Mouse (Mus musculus): ENCODE measurements around the gene Foxj3. TPM values are rescaled to one million over a fixed set of nuclear protein-coding genes. Genes with fewer than 3 reads are reported as not detected.

The Foxj3 gene
- 56.1 TPM for polyA plus RNA-seq (2014; fragmentation: Illumina TruSeq; extraction: RNeasy Lipid Tissue Mini Kit (QIAGEN cat#74804); ENCODE audit: low read depth, low replicate concordance)

DNA sequence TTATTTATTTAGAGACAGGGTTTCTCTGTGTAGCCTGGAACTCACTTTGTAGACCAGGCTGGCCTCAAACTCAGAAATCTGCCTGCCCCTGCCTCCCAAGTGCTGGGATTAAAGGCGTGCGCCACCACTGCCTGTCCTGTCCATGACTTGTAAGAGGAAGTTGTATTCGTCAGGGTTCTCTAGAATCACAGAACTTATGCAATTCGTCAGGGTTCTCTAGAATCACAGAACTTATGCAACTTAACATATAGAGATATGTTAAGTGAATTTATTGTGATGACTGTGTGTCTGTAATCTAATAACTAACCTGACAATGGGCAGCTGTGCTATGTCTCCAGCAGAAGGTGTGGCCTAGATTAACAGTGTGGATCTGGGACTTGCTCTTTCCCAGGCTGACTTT, at the start of gene Foxj3:
Foxj3 (plus strand) TSS at position 390 of the 400 bp plus-strand sequence.

DNA sequence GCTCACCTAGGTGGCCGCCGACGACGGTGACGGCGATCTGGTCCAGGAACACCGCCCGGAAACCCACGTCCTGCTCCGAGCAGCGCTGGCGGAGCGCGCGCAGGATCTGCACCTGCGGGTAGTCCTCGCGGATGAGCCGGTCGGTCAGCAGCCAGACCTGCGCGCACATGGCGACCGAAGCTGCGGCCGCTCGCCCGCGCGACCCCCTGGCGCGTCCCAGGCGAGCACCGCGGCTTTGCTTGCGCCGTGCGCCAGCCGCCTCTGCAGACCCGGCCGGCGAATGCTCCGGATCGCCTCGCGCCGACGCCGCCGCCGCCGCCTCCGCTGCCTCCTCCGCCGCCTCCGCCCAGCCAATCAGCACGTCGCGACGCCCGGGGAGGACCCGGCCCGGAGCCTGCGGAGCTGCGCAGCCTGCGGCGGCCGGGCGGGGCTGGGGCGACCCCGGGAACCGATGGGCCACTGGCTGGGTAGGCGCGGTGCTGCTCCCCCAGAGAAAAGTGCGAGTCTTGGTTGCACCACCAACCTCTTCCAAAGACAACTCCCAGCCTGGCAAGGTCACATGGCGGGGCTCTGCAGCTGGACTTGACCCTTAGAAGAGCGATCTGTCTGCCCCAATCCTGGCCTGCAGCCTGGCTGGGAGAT, 44.4 kb upstream of the Foxj3 start, which contains the start of gene Rimkla:
Rimkla (minus strand) TSS at position 338 of the 642 bp plus-strand sequence.

DNA sequence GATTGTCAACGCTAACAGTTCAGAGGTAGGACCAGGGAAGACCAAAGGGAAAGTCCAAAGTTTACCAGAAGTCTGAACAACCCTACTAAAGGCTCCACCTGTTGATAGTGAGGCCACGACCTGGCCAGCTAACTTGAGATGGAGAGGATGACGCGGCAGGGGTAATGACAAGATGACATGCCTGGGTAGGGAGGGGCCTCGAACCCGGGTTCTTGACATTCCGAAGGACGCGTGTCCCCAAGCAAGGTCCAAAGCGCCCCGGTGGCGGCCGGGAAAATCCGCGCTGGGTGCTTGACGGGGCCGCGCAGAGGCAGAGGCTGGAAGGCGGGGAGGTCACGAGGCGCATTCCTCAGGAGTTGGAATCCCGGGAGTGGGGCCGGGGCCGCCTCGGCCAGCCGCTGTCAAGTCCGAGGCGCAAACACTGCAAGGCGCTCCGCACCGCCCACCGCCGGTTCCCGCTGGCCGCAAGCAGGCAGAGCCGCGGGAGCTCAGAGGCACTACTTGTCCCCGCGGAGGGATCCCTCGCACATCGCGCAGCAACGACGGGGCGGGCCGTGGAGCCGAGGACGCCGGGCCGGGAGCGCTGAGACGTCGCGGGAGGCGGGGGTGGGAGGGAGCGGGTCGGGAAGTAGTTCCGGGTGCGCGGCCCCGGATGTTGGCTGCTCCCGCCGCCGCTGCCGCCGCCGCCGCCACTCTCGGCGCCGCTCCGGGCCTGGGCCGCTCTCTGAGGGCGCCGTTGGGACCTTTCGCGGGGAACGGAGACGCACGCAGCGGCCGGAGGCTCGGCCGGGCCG, 2.4 kb downstream of the Foxj3 start, which contains the start of gene Frg2f1:
Frg2f1 (minus strand) TSS at position 499 of the 794 bp plus-strand sequence.

DNA sequence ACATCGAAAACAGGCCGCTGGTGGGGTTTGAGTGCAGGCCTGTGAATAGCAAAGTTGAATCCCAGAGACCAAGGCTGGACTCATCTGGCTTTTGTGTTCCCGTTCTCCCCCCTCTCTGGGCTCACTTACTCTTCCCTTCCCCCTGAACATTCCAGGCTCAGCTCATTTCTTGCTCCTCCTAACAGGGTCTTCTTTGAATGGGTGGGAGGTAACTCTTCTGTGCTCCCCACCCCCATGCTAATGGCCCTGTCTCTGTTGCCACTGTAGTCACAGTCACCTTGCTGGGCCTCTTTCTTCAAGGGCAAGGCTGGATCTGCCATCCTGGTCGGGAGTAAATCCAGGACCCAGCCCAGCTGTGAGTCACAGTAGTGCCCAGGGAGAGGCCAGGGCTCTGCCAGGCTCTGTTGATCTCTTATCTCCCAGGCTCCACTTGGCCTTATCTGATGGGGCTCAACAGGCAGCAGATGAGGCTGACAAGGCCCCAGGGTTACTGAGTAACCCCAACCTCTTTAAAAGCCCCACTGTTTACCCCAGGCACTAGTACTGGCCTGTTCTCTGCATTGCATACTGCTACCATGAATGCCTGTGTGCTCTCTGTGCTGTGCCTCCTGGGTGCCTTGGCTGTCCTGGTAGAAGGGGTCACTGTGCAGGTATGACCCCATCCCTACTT, 100.5 kb downstream of the Foxj3 start, which contains the start of gene Guca2a:
Guca2a (plus strand) TSS at position 529 of the 670 bp plus-strand sequence.

DNA sequence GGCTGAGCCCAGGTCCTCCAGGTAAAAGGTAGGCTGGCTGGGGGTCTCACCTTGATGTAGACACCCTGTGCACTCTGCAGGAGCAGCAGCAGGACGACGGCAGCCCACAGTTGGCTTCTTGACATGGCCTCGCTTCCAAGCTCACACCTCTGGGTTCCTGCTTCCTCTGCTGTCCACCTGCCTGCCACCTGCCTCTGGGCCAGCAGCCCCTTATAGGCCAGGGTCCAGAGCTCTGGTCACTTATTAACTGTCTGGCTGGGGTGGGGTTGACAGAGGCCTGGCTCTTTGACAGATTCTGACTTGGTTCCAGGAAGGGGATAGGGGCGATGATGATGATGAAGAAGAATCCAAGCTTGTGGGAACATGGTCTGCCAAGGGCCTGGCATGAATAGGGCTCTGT, 121.9 kb downstream of the Foxj3 start, which contains the start of gene Guca2b:
Guca2b (minus strand) TSS at position 224 of the 400 bp plus-strand sequence.

Other genes with a start within 250 kb of the Foxj3 start
- gene Ybx1, start 242.4 kb upstream of the Foxj3 start, polyA plus RNA-seq (2014; fragmentation: Illumina TruSeq; extraction: RNeasy Lipid Tissue Mini Kit (QIAGEN cat#74804); ENCODE audit: low read depth, low replicate concordance), result 625 TPM
- gene Ppih, start 216.5 kb upstream of the Foxj3 start, polyA plus RNA-seq (2014; fragmentation: Illumina TruSeq; extraction: RNeasy Lipid Tissue Mini Kit (QIAGEN cat#74804); ENCODE audit: low read depth, low replicate concordance), result 31.6 TPM
- not detected for gene Ccdc30, start 121.5 kb upstream of the Foxj3 start, polyA plus RNA-seq (2014; fragmentation: Illumina TruSeq; extraction: RNeasy Lipid Tissue Mini Kit (QIAGEN cat#74804); ENCODE audit: low read depth, low replicate concordance)
- 31.7 TPM for gene Ppcs, start 114.6 kb upstream of the Foxj3 start, polyA plus RNA-seq (2014; fragmentation: Illumina TruSeq; extraction: RNeasy Lipid Tissue Mini Kit (QIAGEN cat#74804); ENCODE audit: low read depth, low replicate concordance)
- gene Zmynd12, start 114.2 kb upstream of the Foxj3 start, polyA plus RNA-seq (2014; fragmentation: Illumina TruSeq; extraction: RNeasy Lipid Tissue Mini Kit (QIAGEN cat#74804); ENCODE audit: low read depth, low replicate concordance), result not detected
- 3.3 TPM for gene Rimkla, start 44.4 kb upstream of the Foxj3 start, polyA plus RNA-seq (2014; fragmentation: Illumina TruSeq; extraction: RNeasy Lipid Tissue Mini Kit (QIAGEN cat#74804); ENCODE audit: low read depth, low replicate concordance)
- 5.0 TPM for gene Frg2f1, start 2.5 kb downstream of the Foxj3 start, polyA plus RNA-seq (2014; fragmentation: Illumina TruSeq; extraction: RNeasy Lipid Tissue Mini Kit (QIAGEN cat#74804); ENCODE audit: low read depth, low replicate concordance)
- 35.1 TPM for gene Guca2a, start 100.7 kb downstream of the Foxj3 start, polyA plus RNA-seq (2014; fragmentation: Illumina TruSeq; extraction: RNeasy Lipid Tissue Mini Kit (QIAGEN cat#74804); ENCODE audit: low read depth, low replicate concordance)
- 3.7 TPM for gene Guca2b, start 122.0 kb downstream of the Foxj3 start, polyA plus RNA-seq (2014; fragmentation: Illumina TruSeq; extraction: RNeasy Lipid Tissue Mini Kit (QIAGEN cat#74804); ENCODE audit: low read depth, low replicate concordance)
- gene Hivep3, start 196.8 kb downstream of the Foxj3 start, polyA plus RNA-seq (2014; fragmentation: Illumina TruSeq; extraction: RNeasy Lipid Tissue Mini Kit (QIAGEN cat#74804); ENCODE audit: low read depth, low replicate concordance), result 5.1 TPM

Measured in sigmoid colon, adult 10 weeks (tissue).